Mouse (Mus musculus): ENCODE measurements around the gene Car15.

The Car15 gene

GRCm38 (mm10) chr16:17833681-17834399, 4.3 kb downstream of the Car15 start:
- no peak for DNase-seq (ENCODE audit: low read depth in 2 of 2, low spot score in 2 of 2)

- no peak for DNase-seq (ENCODE audit: low read depth in 2 of 2, low spot score in 2 of 2)
Observed at GRCm38 (mm10) chr16:17833321-17833680, 4.9 kb downstream of the Car15 start.

GRCm38 (mm10) chr16:17832821-17833220, 5.3 kb downstream of the Car15 start, which contains the start of gene B830017H08Rik:
Gene B830017H08Rik (plus strand): TSS chr16:17833121.
- DNase-seq (ENCODE audit: low read depth in 2 of 2, low spot score in 2 of 2), result no peak

- DNase-seq (ENCODE audit: low read depth in 2 of 2, low spot score in 2 of 2), result no peak
Observed at GRCm38 (mm10) chr16:17831781-17832180, 6.4 kb downstream of the Car15 start.

GRCm38 (mm10) chr16:17830385-17831178, 7.6 kb downstream of the Car15 start:
- DNase-seq (ENCODE audit: low read depth in 2 of 2, low spot score in 2 of 2), result no peak

GRCm38 (mm10) chr16:17828867-17829266, 9.3 kb downstream of the Car15 start:
- no peak for DNase-seq (ENCODE audit: low read depth in 2 of 2, low spot score in 2 of 2)

- DNase-seq (ENCODE audit: low read depth in 2 of 2, low spot score in 2 of 2), result no peak
Observed at GRCm38 (mm10) chr16:17828229-17828628, 9.9 kb downstream of the Car15 start.

- no peak for DNase-seq (ENCODE audit: low read depth in 2 of 2, low spot score in 2 of 2)
Observed at GRCm38 (mm10) chr16:17826500-17826899, 11.7 kb downstream of the Car15 start.

- DNase-seq (ENCODE audit: low read depth in 2 of 2, low spot score in 2 of 2), result no peak
Observed at GRCm38 (mm10) chr16:17816528-17816927, 21.6 kb downstream of the Car15 start.

GRCm38 (mm10) chr16:17815411-17816402, 22.5 kb downstream of the Car15 start:
- peak; percentile 54 to 68 for DNase-seq (ENCODE audit: low read depth in 2 of 2, low spot score in 2 of 2)

GRCm38 (mm10) chr16:17813173-17813572, 25.0 kb downstream of the Car15 start:
- no peak for DNase-seq (ENCODE audit: low read depth in 2 of 2, low spot score in 2 of 2)

GRCm38 (mm10) chr16:17812120-17812519, 26.0 kb downstream of the Car15 start:
- DNase-seq (ENCODE audit: low read depth in 2 of 2, low spot score in 2 of 2), result peak in 1 of 2 experiments; percentile 48

- no peak for DNase-seq (ENCODE audit: low read depth in 2 of 2, low spot score in 2 of 2)
Observed at GRCm38 (mm10) chr16:17809711-17810110, 28.5 kb downstream of the Car15 start.

GRCm38 (mm10) chr16:17809125-17809524, 29.0 kb downstream of the Car15 start:
- no peak for DNase-seq (ENCODE audit: low read depth in 2 of 2, low spot score in 2 of 2)

GRCm38 (mm10) chr16:17807192-17808009, 30.8 kb downstream of the Car15 start:
- peak; percentile 82 to 86 for DNase-seq (ENCODE audit: low read depth in 2 of 2, low spot score in 2 of 2)

GRCm38 (mm10) chr16:17806581-17807191, 31.5 kb downstream of the Car15 start:
- no peak for DNase-seq (ENCODE audit: low read depth in 2 of 2, low spot score in 2 of 2)

GRCm38 (mm10) chr16:17804982-17805381, 33.2 kb downstream of the Car15 start:
- no peak for DNase-seq (ENCODE audit: low read depth in 2 of 2, low spot score in 2 of 2)

GRCm38 (mm10) chr16:17804449-17804912, 33.7 kb downstream of the Car15 start:
- DNase-seq (ENCODE audit: low read depth in 2 of 2, low spot score in 2 of 2), result no peak

- no peak for DNase-seq (ENCODE audit: low read depth in 2 of 2, low spot score in 2 of 2)
Observed at GRCm38 (mm10) chr16:17803675-17804448, 34.3 kb downstream of the Car15 start.
